Mouse (Mus musculus) liver, embryonic 15.5 days (tissue): ENCODE data around the gene Ntsr1. TPM values are rescaled to one million over a fixed set of nuclear protein-coding genes. Genes with fewer than 3 reads are reported as not detected.

ENCODE experiments used
- ATAC-seq: fragments of 200-750 bp; cut with Nextera tagmentation; 2 replicates; pipeline ENCODE4 v1.8.0; 2017; ENCODE audit warnings: moderate number of reproducible peaks, mild to moderate bottlenecking, moderate library complexity; ENCODE audit not compliant: insufficient read depth
- H3K27ac ChIP-seq: fragments of 300-500 bp; sonication (generic); replicated peaks from 2 replicates; pipeline ENCODE4 v1.5.1; 2015; ENCODE audit warnings: mild to moderate bottlenecking, inconsistent platforms
- H3K27me3 ChIP-seq: fragments of 300-500 bp; sonication (generic); 2 replicates; pipeline ENCODE4 v1.6.1; 2015; ENCODE audit warnings: mild to moderate bottlenecking, inconsistent platforms
- H3K36me3 ChIP-seq: fragments of 300-500 bp; sonication (generic); replicated peaks from 2 replicates; pipeline ENCODE4 v1.6.1; 2015; ENCODE audit warnings: moderate library complexity, mild to moderate bottlenecking, inconsistent platforms
- H3K4me1 ChIP-seq: fragments of 300-500 bp; sonication (generic); replicated peaks from 2 replicates; pipeline ENCODE4 v1.6.1; 2015; ENCODE audit warnings: inconsistent platforms
- H3K4me2 ChIP-seq: fragments of 300-500 bp; sonication (generic); 2 replicates; pipeline ENCODE4 v1.6.1; 2015; ENCODE audit warnings: moderate library complexity, mild to moderate bottlenecking, inconsistent platforms
- H3K4me3 ChIP-seq: fragments of 300-500 bp; sonication (generic); replicated peaks from 2 replicates; pipeline ENCODE4 v1.5.1; 2015; ENCODE audit warnings: mild to moderate bottlenecking, inconsistent platforms
- H3K9ac ChIP-seq: fragments of 300-500 bp; sonication (generic); 2 replicates; pipeline ENCODE4 v1.6.1; 2015; ENCODE audit warnings: moderate library complexity, mild to moderate bottlenecking, inconsistent platforms
- H3K9me3 ChIP-seq: fragments of 300-500 bp; sonication (generic); replicated peaks from 2 replicates; pipeline ENCODE4 v1.6.1; 2016; ENCODE audit warnings: inconsistent platforms
- WGBS: fragments of 180-500 bp; shearing (Covaris S2); methylation state at CpG from one replicate; pipeline ENCODE4 v1.1.7; 2015; ENCODE audit warnings: mixed read lengths; ENCODE audit not compliant: insufficient replicate concordance; 5-methylcytosine and 5-hydroxymethylcytosine counted together
- polyA plus RNA-seq: library from polyadenylated mRNA; unstranded; fragments of >200 nt; fragmentation: Nextera tagmentation; extraction: Ambion mirVana; gene quantifications from 2 replicates; pipeline ENCODE4 v1.2.1, GENCODE M21; 2015

The Ntsr1 gene
- polyA plus RNA-seq, 1 experiment from 2014 or later, result 0.06 TPM

DNA sequence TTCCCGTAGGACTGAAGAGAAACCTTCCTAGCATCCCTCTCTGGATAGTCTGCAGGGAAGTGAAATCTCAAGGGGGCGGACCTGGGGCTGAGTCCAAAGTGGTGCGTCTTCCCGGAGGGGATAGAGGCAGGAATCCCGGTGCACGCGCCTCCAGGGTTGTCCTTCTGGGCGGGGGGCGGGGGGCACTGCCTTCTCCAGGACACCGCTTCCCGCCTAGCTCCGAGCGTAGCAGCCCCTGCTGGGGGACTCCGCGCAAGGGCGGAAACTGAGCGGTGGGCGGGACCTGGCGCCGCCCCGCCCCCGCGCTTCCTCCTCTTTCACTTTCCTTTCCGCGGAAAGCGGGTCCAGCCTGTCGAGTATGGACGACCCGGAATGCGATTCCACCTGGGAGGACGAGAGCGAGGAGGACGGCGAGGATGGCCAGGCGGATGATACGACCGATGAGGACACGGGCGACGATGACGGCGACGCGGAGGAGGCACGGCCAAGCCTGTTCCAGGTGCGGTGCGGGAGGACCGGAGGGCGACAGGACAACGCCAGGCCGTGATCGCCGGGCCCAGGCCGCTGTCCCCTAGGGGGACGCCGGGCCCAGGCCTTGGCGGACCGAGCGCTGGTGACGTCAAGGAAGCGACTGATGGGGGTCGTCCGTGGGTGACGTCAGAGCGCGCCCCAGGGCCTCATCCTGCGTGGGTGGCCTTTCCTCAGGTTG lies 89.5 kb downstream of the Ntsr1 start, which contains the start of gene Ogfr:
TSS of gene Ogfr (plus strand) at position 123 of the 709 bp plus-strand sequence.
- under 1% methylated on average over 67 of the region's 67 CpGs for WGBS
- peak within 1 kb of the TSS; percentile 86 for H3K4me2 ChIP-seq
- H3K4me1 ChIP-seq, result peaks cover 24% of the 10 kb centered on the region
- peaks cover 60% of the 10 kb centered on the region for H3K36me3 ChIP-seq
- H3K9me3 ChIP-seq, result no peaks in the 10 kb centered on the region
- peak within 1 kb of the TSS; percentile 84 for H3K27ac ChIP-seq
- H3K4me3 ChIP-seq, result peak within 1 kb of the TSS; percentile 98
- H3K27me3 ChIP-seq, result no peaks in the 10 kb centered on the region
- peak within 1 kb of the TSS; percentile 90 for H3K9ac ChIP-seq
- peak; percentile 82 for ATAC-seq

Other genes starting within 250 kb of the Ntsr1 start
- 223 and 320 TPM in 2 replicates for gene Rps21, start 242.6 kb upstream of the Ntsr1 start, polyA plus RNA-seq
- gene Cables2, start 226.5 kb upstream of the Ntsr1 start, polyA plus RNA-seq, result 3.4 and 3.5 TPM in 2 replicates
- gene Rbbp8nl, start 210.1 kb upstream of the Ntsr1 start, polyA plus RNA-seq, result not detected in 2 replicates
- gene Gata5, start 165.3 kb upstream of the Ntsr1 start, polyA plus RNA-seq, result 0.25 and 0.37 TPM in 2 replicates
- gene Slco4a1, start 43.7 kb upstream of the Ntsr1 start, polyA plus RNA-seq, result 0.54 and 0.69 TPM in 2 replicates
- gene Mrgbp, start 81.3 kb downstream of the Ntsr1 start, polyA plus RNA-seq, result 8.7 and 8.8 TPM in 2 replicates
- 25.1 and 27.4 TPM in 2 replicates for gene Ogfr, start 89.3 kb downstream of the Ntsr1 start, polyA plus RNA-seq
- 1.4 and 3.5 TPM in 2 replicates for gene Col9a3, start 97.8 kb downstream of the Ntsr1 start, polyA plus RNA-seq
- gene Tcfl5, start 142.7 kb downstream of the Ntsr1 start, polyA plus RNA-seq, result 0.05 TPM in 1 of 2 replicates, not detected in the other
- gene Dido1, start 210.0 kb downstream of the Ntsr1 start, polyA plus RNA-seq, result 11.7 and 13.1 TPM in 2 replicates
- gene Gid8, start 210.1 kb downstream of the Ntsr1 start, polyA plus RNA-seq, result 117 TPM in 2 replicates
- gene Slc17a9, start 225.3 kb downstream of the Ntsr1 start, polyA plus RNA-seq, result 8.1 and 10.0 TPM in 2 replicates